Mouse (Mus musculus): ENCODE data around the gene Anks1. TPM values are rescaled to one million over a fixed set of nuclear protein-coding genes. Genes with fewer than 3 reads are reported as not detected.

Gene Anks1
- polyA plus RNA-seq, 1 experiment = 119 TPM

DNA sequence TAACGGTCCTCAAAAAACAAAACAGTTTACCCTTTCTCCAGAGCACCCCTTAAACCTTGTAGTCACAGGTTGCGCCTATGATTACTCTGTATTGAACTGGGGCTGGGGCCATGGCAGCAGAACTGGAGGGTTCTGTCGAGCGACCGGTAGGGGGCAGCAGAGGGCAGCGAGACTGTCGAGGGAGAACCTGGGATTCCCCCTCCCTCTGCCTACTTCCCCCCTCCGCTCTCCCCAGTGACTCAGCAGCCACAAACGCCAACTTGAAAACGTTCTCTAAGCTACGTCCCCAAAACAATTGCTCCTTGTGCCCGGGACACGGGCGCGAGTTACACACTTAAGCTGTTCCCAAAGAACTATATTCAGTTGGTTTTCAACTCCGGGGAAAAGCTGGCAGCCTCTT, 175.9 kb downstream of the Anks1 start:
- peak; percentile 95 for DNase-seq (ENCODE audit: low read depth)
- no peak for TF ChIP-seq POLR2A (IDR thresholded peaks at IDR 0.05; ENCODE audit: borderline replicate concordance, extremely low read depth, insufficient read depth, insufficient read length, poor library complexity, severe bottlenecking)
- TF ChIP-seq CTCF (IDR thresholded peaks at IDR 0.05; ENCODE audit: borderline replicate concordance, extremely low read depth, insufficient read depth, insufficient read length) = peak; percentile 99

DNA sequence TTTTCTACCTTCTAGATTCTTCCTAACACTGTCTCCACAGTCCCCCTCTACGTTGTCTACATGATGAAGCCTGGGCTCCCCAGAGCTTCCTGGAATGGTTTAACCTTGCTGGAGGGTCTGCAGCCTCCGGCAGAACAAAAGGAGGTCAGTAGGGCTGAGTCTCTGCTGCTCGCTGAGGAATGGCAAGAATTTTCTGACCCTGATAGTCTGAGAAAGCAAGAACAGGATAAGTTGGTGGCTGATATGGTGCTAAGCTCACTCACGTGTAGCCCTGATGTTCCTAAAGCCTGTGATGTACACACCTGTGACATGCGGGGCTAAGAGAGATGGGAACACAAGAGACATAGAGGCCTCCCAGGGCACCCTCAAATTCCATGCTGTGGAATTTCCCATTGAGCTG, 178.3 kb downstream of the Anks1 start:
- TF ChIP-seq POLR2A (IDR thresholded peaks at IDR 0.05; ENCODE audit: borderline replicate concordance, extremely low read depth, insufficient read depth, insufficient read length, poor library complexity, severe bottlenecking) (no peak), CTCF (IDR thresholded peaks at IDR 0.05; ENCODE audit: borderline replicate concordance, extremely low read depth, insufficient read depth, insufficient read length) (no peak)
- DNase-seq (ENCODE audit: low read depth) = no peak

DNA sequence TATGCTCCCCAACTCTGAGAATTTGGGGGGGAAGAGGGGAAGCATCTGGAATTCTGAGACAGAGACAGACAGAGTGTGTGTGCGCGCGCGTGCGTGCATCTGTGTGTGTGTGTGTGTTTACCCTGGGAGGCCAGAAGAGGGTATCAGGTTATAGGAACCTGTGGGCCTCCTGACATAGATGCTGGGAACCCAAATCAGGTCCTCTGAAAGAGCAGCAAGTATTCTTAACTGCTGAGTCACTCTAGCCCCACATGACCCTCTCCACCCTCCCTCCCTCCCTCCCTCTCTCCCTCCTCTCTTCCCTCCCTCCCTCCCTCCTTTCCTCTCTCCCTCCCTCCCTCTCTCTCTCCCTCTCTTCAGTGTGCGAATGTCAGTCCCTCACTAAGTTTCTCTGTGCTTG, 179.6 kb downstream of the Anks1 start:
- TF ChIP-seq CTCF (IDR thresholded peaks at IDR 0.05; ENCODE audit: borderline replicate concordance, extremely low read depth, insufficient read depth, insufficient read length) (no peak), POLR2A (IDR thresholded peaks at IDR 0.05; ENCODE audit: borderline replicate concordance, extremely low read depth, insufficient read depth, insufficient read length, poor library complexity, severe bottlenecking) (no peak)

DNA sequence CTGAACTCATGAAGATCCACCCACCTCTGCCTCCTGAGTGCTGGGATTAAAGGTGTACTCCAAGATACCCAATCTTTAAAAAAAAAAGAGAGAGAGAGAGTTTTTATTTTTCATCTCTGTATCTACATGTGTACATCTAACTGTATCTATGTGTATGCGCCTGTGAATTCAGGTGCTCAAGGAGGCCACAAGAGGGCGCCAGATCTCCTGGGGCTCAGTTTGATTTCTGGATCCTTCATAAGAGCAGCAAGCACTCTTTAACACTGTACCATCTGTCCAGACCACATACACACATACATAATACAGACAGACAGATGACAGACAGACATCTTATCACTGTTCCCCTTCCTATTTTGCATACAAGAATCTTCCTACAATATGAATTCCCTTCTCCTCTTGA, 183.2 kb downstream of the Anks1 start:
- no peak for TF ChIP-seq POLR2A (IDR thresholded peaks at IDR 0.05; ENCODE audit: borderline replicate concordance, extremely low read depth, insufficient read depth, insufficient read length, poor library complexity, severe bottlenecking)
- TF ChIP-seq CTCF (IDR thresholded peaks at IDR 0.05; ENCODE audit: borderline replicate concordance, extremely low read depth, insufficient read depth, insufficient read length) = peak; percentile 31; the same call in 1 of the 2 replicates

More for the DNA sequence above, 179.6 kb downstream of the Anks1 start:
- DNase-seq (ENCODE audit: low read depth) = no peak

DNA sequence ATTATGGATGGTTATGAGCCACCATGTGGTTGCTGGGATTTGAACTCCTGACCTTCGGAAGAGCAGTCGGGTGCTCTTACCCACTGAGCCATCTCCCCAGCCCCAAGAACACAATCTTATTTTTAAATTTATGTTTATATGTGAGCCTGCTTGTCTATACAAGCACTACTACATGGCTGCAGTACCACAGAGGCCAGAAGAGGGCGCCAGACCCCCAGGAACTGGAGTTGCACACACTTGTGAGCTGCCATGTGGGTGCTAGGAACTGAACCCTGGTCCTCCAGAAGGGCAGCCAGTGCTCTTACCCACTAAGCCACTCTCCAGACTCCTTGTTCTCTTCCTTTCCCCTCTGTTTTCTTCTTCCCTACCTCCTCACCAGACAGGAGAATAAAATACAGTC, 184.7 kb downstream of the Anks1 start:
- DNase-seq (ENCODE audit: low read depth) = no peak
- no peak for TF ChIP-seq POLR2A (IDR thresholded peaks at IDR 0.05; ENCODE audit: borderline replicate concordance, extremely low read depth, insufficient read depth, insufficient read length, poor library complexity, severe bottlenecking)
- TF ChIP-seq CTCF (IDR thresholded peaks at IDR 0.05; ENCODE audit: borderline replicate concordance, extremely low read depth, insufficient read depth, insufficient read length) = peak; percentile 20; the same call in 1 of the 2 replicates

More for the DNA sequence above, 183.2 kb downstream of the Anks1 start:
- no peak for DNase-seq (ENCODE audit: low read depth)

DNA sequence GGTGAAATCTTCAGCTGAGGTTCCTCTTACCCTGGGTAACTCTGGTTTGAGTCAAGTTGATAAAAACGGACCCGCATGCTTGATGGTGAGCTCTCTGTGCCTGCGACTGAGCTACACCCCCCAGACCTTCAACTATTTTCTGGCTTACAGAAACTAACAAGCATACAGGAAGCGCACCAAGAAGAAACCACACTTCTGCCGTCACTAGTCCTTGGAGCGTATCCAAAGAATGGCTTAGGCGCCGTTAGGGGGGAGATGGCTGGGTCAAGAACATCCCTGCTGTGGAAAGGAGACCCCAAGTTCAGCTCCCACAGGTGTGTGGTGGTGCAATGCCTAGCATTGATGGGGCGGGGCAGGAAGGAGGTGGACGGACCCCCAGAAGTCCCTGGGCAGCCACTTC, 187.3 kb downstream of the Anks1 start:
- DNase-seq (ENCODE audit: low read depth) = no peak
- no peak for TF ChIP-seq POLR2A (IDR thresholded peaks at IDR 0.05; ENCODE audit: borderline replicate concordance, extremely low read depth, insufficient read depth, insufficient read length, poor library complexity, severe bottlenecking)
- TF ChIP-seq CTCF (IDR thresholded peaks at IDR 0.05; ENCODE audit: borderline replicate concordance, extremely low read depth, insufficient read depth, insufficient read length) = no peak

DNA sequence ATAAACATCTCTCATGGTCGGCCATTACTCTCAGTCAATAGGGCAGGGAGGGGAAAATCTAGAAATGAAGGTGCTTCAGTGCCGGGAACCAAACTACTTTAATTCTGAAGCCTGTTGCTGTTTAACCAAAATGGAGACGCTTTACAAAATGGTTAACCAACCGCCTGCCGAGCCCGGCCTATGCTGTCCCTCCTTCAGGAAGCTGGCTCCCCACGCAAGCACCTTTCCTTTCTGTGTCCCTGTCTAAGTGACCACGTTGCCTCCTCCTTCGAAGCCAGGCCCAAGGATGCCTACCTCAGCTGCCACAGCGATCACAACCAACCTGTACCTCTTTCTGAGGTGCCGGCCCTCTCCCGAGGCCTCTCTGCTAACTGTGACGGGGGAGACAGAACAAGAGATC, 188.2 kb downstream of the Anks1 start:
- no peak for TF ChIP-seq POLR2A (IDR thresholded peaks at IDR 0.05; ENCODE audit: borderline replicate concordance, extremely low read depth, insufficient read depth, insufficient read length, poor library complexity, severe bottlenecking)
- TF ChIP-seq CTCF (IDR thresholded peaks at IDR 0.05; ENCODE audit: borderline replicate concordance, extremely low read depth, insufficient read depth, insufficient read length) = no peak

DNA sequence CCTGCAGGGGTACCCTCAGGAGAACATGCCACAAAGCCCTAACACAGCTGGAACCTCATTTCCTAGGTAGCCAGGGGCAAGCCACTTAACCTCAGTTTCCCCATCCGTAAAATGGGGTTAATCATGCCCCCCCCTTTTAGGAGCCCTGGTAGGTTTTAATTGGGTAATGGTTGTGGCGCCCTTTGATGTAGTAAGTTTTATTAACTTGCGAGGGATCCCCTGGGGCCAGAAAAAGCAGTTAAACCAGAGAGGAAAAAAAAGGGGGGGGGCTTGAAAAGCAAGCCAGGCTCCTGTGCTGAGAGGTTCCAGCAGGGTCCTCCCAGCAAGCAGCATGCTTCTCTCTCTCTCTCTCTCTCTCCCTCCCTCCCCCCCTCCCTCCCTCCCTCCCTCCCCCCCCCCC, 190.0 kb downstream of the Anks1 start:
- TF ChIP-seq CTCF (IDR thresholded peaks at IDR 0.05; ENCODE audit: borderline replicate concordance, extremely low read depth, insufficient read depth, insufficient read length) = no peak
- TF ChIP-seq POLR2A (IDR thresholded peaks at IDR 0.05; ENCODE audit: borderline replicate concordance, extremely low read depth, insufficient read depth, insufficient read length, poor library complexity, severe bottlenecking) = no peak
- no peak for DNase-seq (ENCODE audit: low read depth)

More for the DNA sequence above, 188.2 kb downstream of the Anks1 start:
- DNase-seq (ENCODE audit: low read depth) = no peak

DNA sequence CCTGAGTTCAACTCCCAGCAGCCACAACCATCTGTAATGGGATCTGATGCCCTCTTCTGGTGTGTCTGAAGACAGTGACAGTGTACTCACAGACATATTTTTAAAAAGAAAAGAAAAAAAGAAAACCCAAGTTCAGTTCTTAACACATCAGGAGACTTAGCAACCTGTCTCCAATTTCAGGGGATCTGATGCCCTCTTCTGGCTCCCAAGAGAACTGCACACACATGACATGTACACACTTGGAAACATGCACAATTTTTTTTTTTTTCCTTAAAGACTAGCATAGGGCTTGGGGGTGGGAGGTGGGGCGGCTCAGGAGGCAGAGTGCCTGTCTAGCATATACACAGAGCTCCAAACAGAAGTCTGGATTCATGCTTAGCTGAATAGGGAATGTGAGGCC, 191.6 kb downstream of the Anks1 start:
- TF ChIP-seq CTCF (IDR thresholded peaks at IDR 0.05; ENCODE audit: borderline replicate concordance, extremely low read depth, insufficient read depth, insufficient read length) (peak; percentile 7; the same call in 1 of the 2 replicates), POLR2A (IDR thresholded peaks at IDR 0.05; ENCODE audit: borderline replicate concordance, extremely low read depth, insufficient read depth, insufficient read length, poor library complexity, severe bottlenecking) (no peak)
- DNase-seq (ENCODE audit: low read depth) = no peak

DNA sequence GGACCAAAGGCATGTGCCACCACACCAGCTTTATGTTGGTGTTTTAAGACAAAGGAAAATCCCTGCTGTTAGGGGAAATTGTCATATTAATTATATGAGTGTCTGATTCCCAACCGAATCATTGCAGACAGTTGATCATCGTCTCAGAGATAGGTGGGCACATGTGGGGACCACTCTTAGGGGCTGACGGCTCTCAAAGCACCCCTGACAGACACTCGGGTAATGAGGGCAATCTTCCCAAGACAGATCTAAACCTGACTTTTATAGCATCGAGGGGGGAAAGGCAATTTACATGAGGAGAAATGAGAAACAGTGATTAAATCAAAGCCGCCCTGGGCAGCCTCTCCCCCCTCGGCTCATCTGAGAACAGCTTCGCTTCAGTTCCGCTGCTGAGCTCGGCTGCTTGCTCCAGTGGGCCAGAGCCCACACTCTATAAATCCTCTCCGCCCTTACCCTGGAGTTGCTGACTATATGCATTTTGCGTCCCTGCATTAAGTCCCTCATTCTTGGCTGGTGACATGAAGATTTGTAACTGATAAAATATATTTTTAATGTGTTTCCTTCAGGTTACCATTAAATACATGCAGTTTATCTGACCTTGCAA, 192.3 kb downstream of the Anks1 start:
- TF ChIP-seq CTCF (IDR thresholded peaks at IDR 0.05; ENCODE audit: borderline replicate concordance, extremely low read depth, insufficient read depth, insufficient read length) = no peak
- no peak for TF ChIP-seq POLR2A (IDR thresholded peaks at IDR 0.05; ENCODE audit: borderline replicate concordance, extremely low read depth, insufficient read depth, insufficient read length, poor library complexity, severe bottlenecking)
- no peak for DNase-seq (ENCODE audit: low read depth)

DNA sequence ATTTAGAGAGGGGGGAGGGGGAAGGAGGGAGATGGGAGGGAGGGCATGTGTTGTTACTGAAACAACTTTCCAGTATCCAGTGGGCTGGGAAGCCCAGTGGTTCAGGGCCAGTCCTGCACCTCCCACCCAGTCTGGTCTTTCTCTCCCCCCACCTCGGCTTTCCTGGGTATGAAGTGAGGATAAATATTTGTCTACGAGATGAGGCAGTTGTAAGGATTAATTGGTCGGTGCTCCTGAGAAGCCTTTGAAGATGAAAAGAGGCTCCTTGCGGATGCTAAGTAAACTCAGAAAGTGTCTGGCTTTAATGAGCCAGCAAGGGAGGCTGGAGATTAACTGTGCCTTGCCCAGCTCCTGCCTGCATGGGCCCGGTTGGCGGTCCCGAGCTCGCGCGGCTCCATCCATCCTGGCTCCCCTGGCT, 192.8 kb downstream of the Anks1 start:
- DNase-seq (ENCODE audit: low read depth) = peak; percentile 69

DNA sequence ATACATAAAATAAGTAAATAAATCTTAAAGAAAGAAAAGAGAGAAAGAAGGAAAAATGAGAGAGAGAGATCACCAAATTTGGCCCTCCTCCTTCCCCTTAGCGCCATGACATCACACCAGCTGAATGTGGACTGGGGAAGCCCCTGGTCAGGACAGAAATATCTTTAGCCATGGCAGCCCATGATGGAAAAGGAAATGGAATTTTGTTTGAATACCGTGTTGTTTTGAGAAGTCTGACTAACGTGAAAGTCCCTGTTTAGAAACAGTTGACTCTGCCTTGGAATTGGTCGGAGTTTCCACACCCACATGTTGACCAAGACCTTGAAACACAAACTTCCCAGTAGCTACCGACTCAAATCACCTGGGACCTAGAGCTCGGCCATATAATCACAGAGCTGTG, 195.3 kb downstream of the Anks1 start:
- DNase-seq (ENCODE audit: low read depth) = no peak
- no peak for TF ChIP-seq POLR2A (IDR thresholded peaks at IDR 0.05; ENCODE audit: borderline replicate concordance, extremely low read depth, insufficient read depth, insufficient read length, poor library complexity, severe bottlenecking)
- no peak for TF ChIP-seq CTCF (IDR thresholded peaks at IDR 0.05; ENCODE audit: borderline replicate concordance, extremely low read depth, insufficient read depth, insufficient read length)

More for the DNA sequence above, 192.8 kb downstream of the Anks1 start:
- TF ChIP-seq POLR2A (IDR thresholded peaks at IDR 0.05; ENCODE audit: borderline replicate concordance, extremely low read depth, insufficient read depth, insufficient read length, poor library complexity, severe bottlenecking) = no peak
- no peak for TF ChIP-seq CTCF (IDR thresholded peaks at IDR 0.05; ENCODE audit: borderline replicate concordance, extremely low read depth, insufficient read depth, insufficient read length)
